Mouse (Mus musculus) gastrocnemius, postnatal 4 days (tissue): ENCODE results near the gene Khdc1a. TPM values are rescaled to one million over a fixed set of nuclear protein-coding genes. Genes with fewer than 3 reads are reported as not detected.

Experiments used
- DNase-seq, 2 experiments: peaks; one replicate each; pipeline ENCODE4 v3.0.0; 2021 to 2022; ENCODE audit warnings: low spot score in 2 of 2, mixed read lengths in 2 of 2
- total RNA-seq, 2 experiments: library from RNA; stranded (reverse); gene quantifications; 2 replicates each; pipeline ENCODE4 v1.2.3; 2021

Khdc1a gene
- total RNA-seq, 2 experiments from 2014 or later = not detected

- no peak for DNase-seq
These were observed 41.8 kb downstream of the Khdc1a start for GRCm38 (mm10) chr1:21391138-21391671.

Other genes with a start within 250 kb of the Khdc1a start
- gene Tmem14a, start 131.1 kb upstream of the Khdc1a start, total RNA-seq = 1 to 10 TPM; 2.1 to 2.6 TPM
- 1 to 10 TPM in 1 of 2 experiments, not detected in 1; 1.0 TPM for gene Gsta3, start 109.1 kb upstream of the Khdc1a start, total RNA-seq
- gene Khdc1c, start 18.7 kb downstream of the Khdc1a start, total RNA-seq = not detected
- gene Khdc1b, start 33.9 kb downstream of the Khdc1a start, total RNA-seq = not detected